Mouse (Mus musculus): ENCODE data around the gene Wnt4.
A peak's percentile ranks its signal among the peaks of the same experiment; 100 is the strongest.

- TF ChIP-seq EP300 (IDR thresholded peaks at IDR 0.05; ENCODE audit: insufficient read depth, low read depth, low read length), result no peak
- TF ChIP-seq CTCF (IDR thresholded peaks at IDR 0.05), result peak; percentile 81
- no peak for TF ChIP-seq POLR2A (IDR thresholded peaks at IDR 0.05; ENCODE audit: insufficient read depth, low read depth, low read length)
These were observed 36.2 kb downstream of the Wnt4 start for GRCm38 (mm10) chr4:137313511-137313910.
